Mouse (Mus musculus): ENCODE measurements at regions not wholly inside any gene's neighbourhood (a gene's known extent, or its start where the extent isn't known, plus 50 kb on each side); places are given as distances from the start of the nearest gene placed in this dataset.
"Not testable (repeated sequence)": the region's sequence is repeated elsewhere in the genome, so short reads cannot be mapped to it uniquely, and the experiment has no call there.

- no peak overlapping the region for H3K9ac ChIP-seq (replicated peaks)
- no peaks in the 10 kb centered on the region for H3K27me3 ChIP-seq (ENCODE audit: control insufficient read depth, insufficient read depth, low read length)
- H3K27ac ChIP-seq, result no peak overlapping the region
- no peaks in the 10 kb centered on the region for H3K4me1 ChIP-seq (replicated peaks; ENCODE audit: control insufficient read depth in 2 of 2, insufficient read depth in 2 of 2, low read length in 1 of 2)
- DNase-seq (ENCODE audit: low read depth in 3 of 3, low spot score in 3 of 3) (no peak), ATAC-seq (ENCODE audit: insufficient read depth) (no peak)
- H3K36me3 ChIP-seq (replicated peaks; ENCODE audit: control insufficient read depth, insufficient read depth, low read depth), result no peaks in the 10 kb centered on the region
- no peak overlapping the region for H3K4me3 ChIP-seq (ENCODE audit: insufficient read depth in 1 of 2, low read depth in 2 of 2, low read length in 2 of 2)
- no peaks in the 10 kb centered on the region for H3K9me3 ChIP-seq (ENCODE audit: control insufficient read depth, low read length)
- H3K4me2 ChIP-seq (ENCODE audit: low read depth), result no peak overlapping the region
- WGBS (ENCODE audit: insufficient replicate concordance), result 21% methylated on average over 1 of the region's 1 CpGs
- TF ChIP-seq EP300 (IDR thresholded peaks at IDR 0.05; ENCODE audit: low read depth), result no peak
- no peak for TF ChIP-seq CTCF (IDR thresholded peaks at IDR 0.05; ENCODE audit: low read depth)
Observed at GRCm38 (mm10) chr13:97398041-97398440, 157.1 kb downstream of the Enc1 start.

GRCm38 (mm10) chr13:97396899-97397640 is 156.2 kb downstream of the Enc1 start:
- H3K4me2 ChIP-seq (ENCODE audit: low read depth), result no peak overlapping the region
- TF ChIP-seq EP300 (IDR thresholded peaks at IDR 0.05; ENCODE audit: low read depth) (no peak), CTCF (IDR thresholded peaks at IDR 0.05; ENCODE audit: low read depth) (no peak)
- H3K27me3 ChIP-seq (ENCODE audit: control insufficient read depth, insufficient read depth, low read length), result no peaks in the 10 kb centered on the region
- H3K36me3 ChIP-seq (replicated peaks; ENCODE audit: control insufficient read depth, insufficient read depth, low read depth), result no peaks in the 10 kb centered on the region
- no peaks in the 10 kb centered on the region for H3K4me1 ChIP-seq (replicated peaks; ENCODE audit: control insufficient read depth in 2 of 2, insufficient read depth in 2 of 2, low read length in 1 of 2)
- no peak overlapping the region for H3K4me3 ChIP-seq (ENCODE audit: insufficient read depth in 1 of 2, low read depth in 2 of 2, low read length in 2 of 2)
- no peak overlapping the region for H3K9ac ChIP-seq (replicated peaks)
- ATAC-seq (ENCODE audit: insufficient read depth), result no peak
- DNase-seq (ENCODE audit: low read depth in 3 of 3, low spot score in 3 of 3), result no peak
- H3K27ac ChIP-seq, result no peak overlapping the region
- H3K9me3 ChIP-seq (ENCODE audit: control insufficient read depth, low read length), result no peaks in the 10 kb centered on the region
- WGBS (ENCODE audit: insufficient replicate concordance), result 58% methylated on average over 3 of the region's 3 CpGs

- DNase-seq (ENCODE audit: low read depth in 3 of 3, low spot score in 3 of 3); H3K27ac ChIP-seq; H3K4me3 ChIP-seq (ENCODE audit: insufficient read depth in 1 of 2, low read depth in 2 of 2, low read length in 2 of 2); ATAC-seq (ENCODE audit: insufficient read depth); H3K4me2 ChIP-seq (ENCODE audit: low read depth); H3K36me3 ChIP-seq (replicated peaks; ENCODE audit: control insufficient read depth, insufficient read depth, low read depth); H3K27me3 ChIP-seq (ENCODE audit: control insufficient read depth, insufficient read depth, low read length); H3K4me1 ChIP-seq (replicated peaks; ENCODE audit: control insufficient read depth in 2 of 2, insufficient read depth in 2 of 2, low read length in 1 of 2); H3K9ac ChIP-seq (replicated peaks); H3K9me3 ChIP-seq (ENCODE audit: control insufficient read depth, low read length): not testable (repeated sequence)
- 45% methylated on average over 2 of the region's 2 CpGs for WGBS (ENCODE audit: insufficient replicate concordance)
Observed at GRCm38 (mm10) chr13:97396286-97396685, 155.4 kb downstream of the Enc1 start.

- no peaks in the 10 kb centered on the region for H3K27me3 ChIP-seq (ENCODE audit: control insufficient read depth, insufficient read depth, low read length)
- 64% methylated on average over 7 of the region's 7 CpGs for WGBS (ENCODE audit: insufficient replicate concordance)
- H3K4me3 ChIP-seq (ENCODE audit: insufficient read depth in 1 of 2, low read depth in 2 of 2, low read length in 2 of 2), result no peak overlapping the region
- TF ChIP-seq EP300 (IDR thresholded peaks at IDR 0.05; ENCODE audit: low read depth) (no peak), CTCF (IDR thresholded peaks at IDR 0.05; ENCODE audit: low read depth) (no peak)
- no peaks in the 10 kb centered on the region for H3K36me3 ChIP-seq (replicated peaks; ENCODE audit: control insufficient read depth, insufficient read depth, low read depth)
- ATAC-seq (ENCODE audit: insufficient read depth), result no peak
- H3K27ac ChIP-seq, result no peak overlapping the region
- no peaks in the 10 kb centered on the region; a peak in 1 of 4 replicates for H3K4me1 ChIP-seq (replicated peaks; ENCODE audit: control insufficient read depth in 2 of 2, insufficient read depth in 2 of 2, low read length in 1 of 2)
- no peak overlapping the region for H3K9ac ChIP-seq (replicated peaks)
- H3K4me2 ChIP-seq (ENCODE audit: low read depth), result no peak overlapping the region
- DNase-seq (ENCODE audit: low read depth in 3 of 3, low spot score in 3 of 3), result no peak
- no peaks in the 10 kb centered on the region for H3K9me3 ChIP-seq (ENCODE audit: control insufficient read depth, low read length)
Observed at GRCm38 (mm10) chr13:97394756-97395454, 154.0 kb downstream of the Enc1 start.

- 40% methylated on average over 4 of the region's 4 CpGs for WGBS (ENCODE audit: insufficient replicate concordance)
- no peak overlapping the region for H3K27ac ChIP-seq
- DNase-seq (ENCODE audit: low read depth in 3 of 3, low spot score in 3 of 3), result no peak
Observed at GRCm38 (mm10) chr13:97394071-97394470, 153.2 kb downstream of the Enc1 start.

More at GRCm38 (mm10) chr13:97394071-97394470, 153.2 kb downstream of the Enc1 start:
- Histone ChIP-seq H3K36me3 (replicated peaks; ENCODE audit: control insufficient read depth, insufficient read depth, low read depth) (no peaks in the 10 kb centered on the region), H3K4me2 (ENCODE audit: low read depth) (no peak overlapping the region), H3K9ac (replicated peaks) (no peak overlapping the region), H3K27me3 (ENCODE audit: control insufficient read depth, insufficient read depth, low read length) (no peaks in the 10 kb centered on the region), H3K9me3 (ENCODE audit: control insufficient read depth, low read length) (no peaks in the 10 kb centered on the region), H3K4me1 (replicated peaks; ENCODE audit: control insufficient read depth in 2 of 2, insufficient read depth in 2 of 2, low read length in 1 of 2) (no peaks in the 10 kb centered on the region; a peak in 1 of 4 replicates), H3K4me3 (ENCODE audit: insufficient read depth in 1 of 2, low read depth in 2 of 2, low read length in 2 of 2) (no peak overlapping the region)
- TF ChIP-seq EP300 (IDR thresholded peaks at IDR 0.05; ENCODE audit: low read depth), result no peak
- no peak for TF ChIP-seq CTCF (IDR thresholded peaks at IDR 0.05; ENCODE audit: low read depth)
- no peak for ATAC-seq (ENCODE audit: insufficient read depth)

Measured in liver, embryonic 14.5 days (tissue).